8 mouse cellular contexts compared by ENCODE assay signal in genomic region chr17:14280425-14280833, GRCm38 (mm10). TPM values are rescaled to one million over a fixed set of nuclear protein-coding genes. Genes with fewer than 3 reads are reported as not detected.
DNase-seq lines count a peak whose midpoint lies in the region; ATAC-seq lines count a peak whose summit lies in the region.

No protein-coding gene starts in this region.

- H3K27ac ChIP-seq in midbrain, embryonic 14.5 days (replicated peaks; ENCODE audit: low read depth, low read length): no peak overlapping the region

- H3K9me3 ChIP-seq in midbrain, embryonic 14.5 days (ENCODE audit: control insufficient read depth, low read length): no peaks in the 10 kb centered on the region

- no peaks in the 10 kb centered on the region for H3K4me1 ChIP-seq in midbrain, embryonic 14.5 days (ENCODE audit: control insufficient read depth, insufficient read depth, low read length)

- H3K4me2 ChIP-seq in midbrain, embryonic 14.5 days (ENCODE audit: low read length): peak overlapping the region; percentile 73

- H3K9ac ChIP-seq in midbrain, embryonic 14.5 days (replicated peaks; ENCODE audit: low read length): no peak overlapping the region

- peaks cover 48% of the 10 kb centered on the region for H3K27me3 ChIP-seq in midbrain, embryonic 14.5 days (ENCODE audit: control insufficient read depth, insufficient read depth, low read length)

- no peaks in the 10 kb centered on the region for H3K36me3 ChIP-seq in midbrain, embryonic 14.5 days (ENCODE audit: control insufficient read depth, insufficient read depth, low read length)

- ATAC-seq in frontal cortex, adult (ENCODE audit: low TSS enrichment): 0 out of 2 replicates have a peak, but pooled peaks have one; percentile 27
- ATAC-seq in midbrain, embryonic 14.5 days (ENCODE audit: low FRiP score, low TSS enrichment): peak; percentile 46; the same call in 1 of the 2 replicates

- DNase-seq in frontal cortex, postnatal 14 days (ENCODE audit: low spot score in 2 of 2): no peak
- peak; percentile 88 for DNase-seq in NIH3T3 (ENCODE audit: low read depth)
- peak; percentile 44 for DNase-seq in gastrocnemius, postnatal 10 days
- peak; percentile 52 for DNase-seq in kidney, postnatal 10 days
- peak; percentile 30 for DNase-seq in midbrain, embryonic 14.5 days
- no peak for DNase-seq in thymus, postnatal 4 days
- no peak for DNase-seq in left cerebral cortex, adult 8-10 months (ENCODE audit: low spot score in 2 of 2)

- under 1% methylated on average over 31 of the region's 31 CpGs for WGBS in midbrain, embryonic 14.5 days

- H3K4me3 ChIP-seq in midbrain, embryonic 14.5 days (replicated peaks; ENCODE audit: low read depth, low read length): peak overlapping the region; percentile 40

RNA-seq across cellular contexts. Expression of gene Smoc2, which starts 1.1 kb away (rescaled TPM):
- total RNA-seq in gastrocnemius, postnatal 10 days (2021): 10 to 100 TPM; 91.1 to 92.9 TPM
- 0.57 and 0.92 TPM in 2 replicates for polyA plus RNA-seq in midbrain, embryonic 14.5 days (2014; fragmentation: Nextera tagmentation; extraction: Ambion mirVana)
- total RNA-seq in left cerebral cortex, adult 8-10 months (2022): 10 to 100 TPM; 11.1 to 12.6 (median 11.9) TPM

Comparison
In these comparisons a context has a peak if more than half of its experiments do, and no peak if none do; other contexts are left out.
1. DNase-seq: peak in NIH3T3 (single experiment), gastrocnemius, postnatal 10 days (single experiment), kidney, postnatal 10 days (single experiment) and midbrain, embryonic 14.5 days (single experiment); none in frontal cortex, postnatal 14 days (0 of 2), thymus, postnatal 4 days (single experiment) and left cerebral cortex, adult 8-10 months (0 of 2).
2. RNA of gene Smoc2, which starts 1.1 kb away (total RNA-seq): 91.1 to 92.9 TPM in gastrocnemius, postnatal 10 days; 11.1 to 12.6 TPM in left cerebral cortex, adult 8-10 months; every median in the first group is over 4 times any median in the second.